Mouse (Mus musculus) right cerebral cortex, postnatal 10 days (tissue): ENCODE data around the gene Gm10972.
"Not testable (repeated sequence)": the region's sequence is repeated elsewhere in the genome, so short reads cannot be mapped to it uniquely, and the experiment has no call there.

Experiments used
- DNase-seq, 2 experiments: peaks; one replicate each; pipeline ENCODE4 v3.0.0; 2021; ENCODE audit warnings: low spot score in 2 of 2

Gm10972 gene

GRCm38 (mm10) chr3:94659142-94659748 lies 16.3 kb downstream of the Gm10972 start:
- DNase-seq: not testable (repeated sequence)

- DNase-seq: not testable (repeated sequence)
These were observed 17.9 kb downstream of the Gm10972 start for GRCm38 (mm10) chr3:94660841-94661240.

GRCm38 (mm10) chr3:94665060-94665802 lies 22.3 kb downstream of the Gm10972 start:
- not testable (repeated sequence) for DNase-seq

GRCm38 (mm10) chr3:94665896-94666295 lies 23.0 kb downstream of the Gm10972 start:
- DNase-seq: not testable (repeated sequence)

GRCm38 (mm10) chr3:94675101-94675500 lies 32.2 kb downstream of the Gm10972 start:
- not testable (repeated sequence) for DNase-seq

- DNase-seq: no peak
These were observed 36.5 kb downstream of the Gm10972 start for GRCm38 (mm10) chr3:94679351-94679841.

GRCm38 (mm10) chr3:94680032-94680431 lies 37.1 kb downstream of the Gm10972 start:
- not testable (repeated sequence) for DNase-seq

- DNase-seq: no peak
These were observed 37.9 kb downstream of the Gm10972 start for GRCm38 (mm10) chr3:94680783-94681182.

- DNase-seq: no peak
These were observed 40.7 kb downstream of the Gm10972 start for GRCm38 (mm10) chr3:94683646-94684045.

GRCm38 (mm10) chr3:94685989-94686772 lies 43.3 kb downstream of the Gm10972 start:
- DNase-seq: not testable (repeated sequence)

GRCm38 (mm10) chr3:94688698-94689097 lies 45.8 kb downstream of the Gm10972 start:
- DNase-seq: not testable (repeated sequence)

GRCm38 (mm10) chr3:94689195-94689594 lies 46.3 kb downstream of the Gm10972 start:
- not testable (repeated sequence) for DNase-seq

- not testable (repeated sequence) for DNase-seq
These were observed 47.2 kb downstream of the Gm10972 start for GRCm38 (mm10) chr3:94690162-94690561.

GRCm38 (mm10) chr3:94690616-94691247 lies 47.8 kb downstream of the Gm10972 start:
- DNase-seq: no peak

GRCm38 (mm10) chr3:94691694-94692093 lies 48.8 kb downstream of the Gm10972 start:
- DNase-seq: not testable (repeated sequence)
